Mouse (Mus musculus): ENCODE data around the gene Zfp420.

Zfp420 gene

DNA sequence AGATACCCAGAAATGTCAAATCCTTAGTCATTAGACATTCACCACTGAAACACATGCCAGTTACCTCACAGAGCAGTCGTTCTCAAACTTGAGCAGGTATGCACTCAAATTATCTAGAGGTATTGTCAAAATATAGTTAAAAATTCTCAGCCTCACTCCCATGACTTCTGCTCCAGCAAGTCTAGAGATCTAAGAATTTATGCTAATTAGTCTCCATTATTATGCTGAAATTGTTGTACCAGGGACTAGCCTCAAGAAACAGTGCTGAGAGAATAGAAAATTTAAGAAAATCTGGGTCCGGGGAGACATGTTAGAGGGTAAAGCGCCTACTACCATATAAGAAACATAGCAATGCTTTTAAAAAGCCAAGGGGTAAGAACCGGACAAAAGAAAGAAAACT, 44.3 kb downstream of the Zfp420 start:
- DNase-seq (ENCODE audit: low spot score): no peak

DNA sequence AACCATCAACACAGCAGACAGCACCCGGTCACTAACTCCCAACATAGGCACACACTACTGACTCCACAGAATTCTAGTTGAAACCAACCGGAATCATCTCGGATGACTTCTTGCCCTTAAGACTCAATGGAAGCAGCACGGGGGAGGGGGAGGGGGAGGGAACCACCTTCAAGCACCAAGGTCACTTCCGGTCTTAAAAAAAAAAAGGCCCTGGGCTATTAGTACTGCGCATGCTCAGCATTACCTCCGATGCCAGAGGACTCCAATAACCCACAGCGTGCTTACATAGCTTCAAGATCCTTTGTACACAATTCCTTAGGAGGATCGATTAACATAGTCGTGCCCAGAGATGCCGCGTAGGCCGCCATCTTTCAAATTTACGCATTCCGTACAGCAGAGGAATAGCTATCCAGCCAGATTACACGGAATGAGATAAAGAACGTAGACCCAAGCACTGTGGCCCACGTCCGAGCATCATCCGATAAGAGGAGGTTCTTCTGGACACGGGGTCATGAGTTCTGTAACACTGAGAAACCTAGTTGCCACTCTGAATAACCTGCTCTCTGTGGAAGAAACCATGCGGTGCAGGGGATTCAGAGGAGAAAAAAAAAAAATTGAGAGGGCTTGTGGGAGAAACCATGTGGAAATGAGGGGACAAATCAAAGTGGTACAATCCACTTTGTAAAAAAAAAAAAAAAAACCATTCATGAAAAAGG, 46.3 kb downstream of the Zfp420 start, which contains the start of gene Zfp27:
Gene Zfp27 (minus strand): TSS at position 607 of the 716 bp plus-strand sequence.
- DNase-seq (ENCODE audit: low spot score): peak; percentile 45

DNA sequence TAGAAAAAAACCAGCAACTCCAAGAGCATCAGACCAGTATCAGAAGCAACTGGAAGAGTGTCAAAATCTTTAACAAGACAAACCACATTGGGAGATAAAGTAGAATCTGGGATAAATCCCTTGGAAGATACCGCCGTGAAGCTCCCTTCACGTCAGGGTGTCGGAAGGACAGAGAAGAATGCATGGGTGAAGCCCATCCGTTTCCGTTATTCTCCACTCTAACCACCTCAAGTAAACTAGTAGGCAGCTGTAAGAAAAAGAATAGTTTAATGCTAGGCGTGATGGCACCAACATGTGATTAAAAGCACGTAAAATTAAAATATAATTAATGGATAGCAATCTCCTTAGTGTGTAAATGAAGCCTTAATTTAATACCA, 46.9 kb downstream of the Zfp420 start:
- DNase-seq (ENCODE audit: low spot score): no peak

DNA sequence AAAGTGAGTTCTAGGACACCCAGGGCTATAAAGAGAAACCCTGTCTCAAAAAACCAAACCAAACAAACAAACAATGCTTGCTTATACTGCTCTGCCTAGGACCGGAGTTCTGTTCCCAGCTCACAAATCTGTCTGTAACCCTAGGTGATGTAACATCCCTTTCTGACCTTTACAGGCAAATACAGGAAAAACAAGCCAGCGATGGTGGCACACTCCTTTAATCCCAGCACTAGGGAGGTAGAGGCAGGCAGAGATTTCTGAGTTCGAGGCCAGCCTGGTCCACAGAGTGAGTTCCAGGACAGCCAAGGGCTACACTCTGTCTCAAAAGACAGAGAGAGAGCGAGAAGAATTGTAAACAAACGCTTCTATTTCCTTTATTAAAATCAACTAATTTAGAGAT, 47.4 kb downstream of the Zfp420 start:
- no peak for DNase-seq (ENCODE audit: low spot score)

DNA sequence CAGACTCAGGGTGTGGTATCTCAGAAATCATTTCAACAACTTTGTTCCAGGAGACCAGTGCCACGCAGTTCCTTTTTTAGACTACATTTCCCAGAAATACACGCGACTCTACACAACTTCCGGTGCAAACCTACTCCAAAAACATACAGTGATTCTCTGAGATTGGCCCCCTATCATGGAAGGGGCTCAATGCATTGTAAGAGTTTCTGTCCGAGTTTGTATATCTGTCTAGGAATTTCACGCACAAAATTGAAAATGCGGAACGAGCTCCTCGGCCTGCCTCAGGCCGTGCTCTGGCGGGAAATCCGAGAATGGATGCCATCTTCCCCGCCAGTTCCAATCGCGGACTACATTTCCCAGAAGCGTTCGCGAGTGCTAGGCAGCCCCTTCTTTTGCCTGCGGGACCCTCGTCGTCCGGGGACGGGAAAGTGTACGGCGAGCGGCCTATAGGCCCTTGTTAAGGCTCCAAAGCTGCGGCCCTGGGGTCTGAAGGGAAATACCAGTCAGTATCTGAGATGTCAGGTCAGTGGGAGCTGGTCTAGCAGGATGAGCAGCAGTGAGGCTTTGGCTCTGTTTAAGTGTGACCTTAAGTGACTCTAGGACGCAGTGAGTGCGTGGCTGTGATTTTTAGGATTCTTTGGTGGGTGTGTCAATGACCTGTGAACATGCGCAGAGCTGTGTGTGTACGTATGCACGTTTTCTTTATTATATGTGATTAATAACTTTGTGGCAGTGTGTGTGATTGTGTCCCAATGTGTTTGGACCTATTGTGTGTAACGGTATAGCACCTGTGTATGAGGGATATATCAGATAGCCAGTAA, 48.6 kb downstream of the Zfp420 start, which contains the start of gene Zfp383:
Gene Zfp383 (plus strand): TSS at position 94 of the 821 bp plus-strand sequence.
- peak; percentile 64 for DNase-seq (ENCODE audit: low spot score)

DNA sequence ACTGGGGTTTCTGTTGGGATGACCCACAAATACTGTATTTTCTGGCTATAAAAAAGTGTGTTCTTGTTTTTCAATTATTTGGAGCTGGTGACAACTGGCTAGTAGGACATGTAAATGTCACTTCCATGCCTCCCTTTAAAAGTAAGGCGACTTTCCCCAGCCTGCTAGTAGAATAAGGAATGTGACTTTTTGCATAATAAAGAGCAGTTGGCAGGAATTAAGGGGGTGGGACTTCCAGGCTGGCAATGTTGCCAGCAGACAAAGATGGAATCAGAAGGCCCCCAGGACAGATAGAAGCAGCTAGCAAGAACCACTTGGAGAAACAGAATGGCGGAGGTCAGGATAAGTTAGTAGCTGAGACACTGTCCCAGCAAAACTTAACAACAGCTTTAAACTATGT, 50.5 kb downstream of the Zfp420 start:
- DNase-seq (ENCODE audit: low spot score): no peak

DNA sequence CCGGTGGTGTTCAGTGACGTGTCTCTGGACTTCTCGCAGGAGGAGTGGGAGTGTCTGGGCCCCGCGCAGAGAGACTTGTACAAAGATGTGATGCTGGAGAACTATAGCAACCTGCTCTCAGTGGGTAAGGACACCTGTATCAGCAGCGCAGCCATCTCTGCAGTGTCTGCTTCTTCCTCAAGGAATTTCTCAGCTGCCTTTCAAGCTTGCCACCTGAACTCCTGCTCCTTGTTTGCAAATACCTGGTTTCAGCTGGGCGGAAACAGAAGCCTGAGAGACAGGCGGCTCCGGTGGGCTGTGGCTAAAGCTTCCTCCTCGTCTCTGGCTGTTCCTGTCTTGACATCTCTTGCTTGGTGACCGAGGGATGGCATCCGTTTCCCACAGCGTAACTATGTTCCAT, 52.4 kb downstream of the Zfp420 start:
- no peak for DNase-seq (ENCODE audit: low spot score)

DNA sequence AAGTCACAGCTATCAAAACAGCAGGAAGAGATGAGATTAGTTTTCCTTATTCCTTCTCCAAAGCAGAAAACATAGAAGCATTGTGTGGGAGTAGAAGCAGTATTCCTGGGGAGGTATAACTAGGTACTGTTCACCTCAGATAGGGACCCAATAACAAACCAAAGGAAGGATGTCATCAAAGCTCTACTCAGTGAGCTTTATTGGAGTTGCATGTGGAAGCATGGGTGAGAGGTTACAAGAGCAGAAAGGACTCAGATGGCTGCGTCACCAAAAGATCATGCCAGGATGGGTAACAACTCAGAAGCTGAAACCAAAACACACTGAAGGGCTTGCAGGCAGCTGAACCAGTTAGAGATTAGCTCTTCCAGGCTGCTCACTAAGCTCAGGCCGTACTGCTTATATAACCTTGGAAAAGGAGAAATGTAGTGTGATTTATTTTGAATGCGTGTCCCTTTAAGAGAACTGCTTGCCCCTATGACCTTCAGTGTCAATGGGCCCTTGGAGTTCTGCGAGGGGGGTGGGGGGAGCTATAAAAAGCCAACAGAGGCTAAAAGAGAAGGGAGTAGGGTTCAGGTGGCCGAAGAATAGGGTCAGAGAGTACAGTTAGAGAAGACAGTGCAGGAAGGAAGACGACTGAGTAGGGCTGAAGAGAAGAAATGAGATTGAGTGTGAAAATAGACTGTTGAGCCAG, 57.7 kb downstream of the Zfp420 start:
- DNase-seq (ENCODE audit: low spot score): no peak

DNA sequence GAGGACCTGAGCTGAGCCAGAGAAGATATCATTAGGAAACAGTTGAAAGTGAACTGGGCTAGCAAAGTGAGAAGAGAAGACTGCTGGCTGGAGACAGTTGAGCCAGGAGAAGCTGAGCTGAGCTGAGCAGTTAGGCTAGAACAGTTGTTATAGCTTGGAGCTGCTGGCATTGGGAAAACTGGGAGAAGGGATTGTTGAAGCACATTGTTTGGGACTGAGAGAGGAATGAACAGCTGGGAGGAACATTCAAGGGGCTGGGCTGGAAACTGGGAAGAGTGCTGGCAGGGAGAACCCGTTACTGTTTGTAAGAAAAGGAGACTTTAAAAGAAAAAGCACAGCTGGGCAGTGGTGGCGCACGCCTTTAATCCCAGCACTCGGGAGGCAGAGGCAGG, 58.3 kb downstream of the Zfp420 start:
- DNase-seq (ENCODE audit: low spot score): no peak

DNA sequence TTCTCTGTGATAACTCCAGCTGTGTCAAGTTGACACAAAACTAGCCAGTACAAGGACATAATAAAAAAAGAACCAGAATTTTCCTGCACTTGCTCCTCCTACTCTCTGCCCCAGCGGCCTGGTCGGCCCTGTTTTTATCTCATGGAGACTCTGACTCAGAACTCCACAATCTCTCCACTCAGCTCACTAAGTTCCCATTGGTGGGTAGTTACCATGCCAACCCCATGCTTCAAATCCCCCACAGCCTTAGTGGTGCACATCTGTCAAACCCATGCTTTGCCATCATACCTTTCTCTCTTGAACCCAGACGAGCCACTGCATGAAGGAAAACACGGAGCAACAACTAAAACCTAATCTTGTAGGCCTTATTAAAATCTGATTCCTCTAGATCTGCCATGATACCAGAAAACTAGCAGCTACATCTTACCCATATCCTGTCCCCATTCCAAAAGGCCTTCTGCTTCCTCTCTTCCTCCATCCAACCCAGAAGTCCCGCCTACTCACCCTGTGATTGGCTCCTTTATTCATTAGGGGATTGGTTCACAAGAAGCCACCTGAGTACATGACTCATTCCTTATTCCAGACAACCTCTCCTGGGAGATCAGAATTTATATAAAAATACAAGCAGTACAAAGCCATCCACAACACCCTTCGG, 61.8 kb downstream of the Zfp420 start:
- DNase-seq (ENCODE audit: low spot score): no peak

DNA sequence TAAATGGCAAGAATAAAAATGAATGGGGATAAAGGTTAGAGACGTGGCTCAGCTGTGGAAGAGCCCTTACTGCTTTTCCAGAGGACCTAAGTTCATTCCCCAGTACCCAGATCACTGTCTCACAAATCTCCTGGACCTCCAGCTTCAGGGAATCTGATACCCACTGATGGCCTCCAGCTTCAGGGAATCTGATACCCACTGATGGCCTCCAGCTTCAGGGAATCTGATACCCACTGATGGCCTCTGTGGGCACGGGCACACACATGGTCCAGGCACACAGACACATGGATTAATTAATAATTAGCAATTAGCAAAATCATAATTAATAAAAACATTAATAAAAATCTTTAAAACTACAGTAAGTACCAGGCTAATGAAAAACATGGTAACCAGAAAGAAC, 63.0 kb downstream of the Zfp420 start:
- no peak for DNase-seq (ENCODE audit: low spot score)

Measured in spleen, adult 12 weeks (tissue).